In the genomic region with DNA sequence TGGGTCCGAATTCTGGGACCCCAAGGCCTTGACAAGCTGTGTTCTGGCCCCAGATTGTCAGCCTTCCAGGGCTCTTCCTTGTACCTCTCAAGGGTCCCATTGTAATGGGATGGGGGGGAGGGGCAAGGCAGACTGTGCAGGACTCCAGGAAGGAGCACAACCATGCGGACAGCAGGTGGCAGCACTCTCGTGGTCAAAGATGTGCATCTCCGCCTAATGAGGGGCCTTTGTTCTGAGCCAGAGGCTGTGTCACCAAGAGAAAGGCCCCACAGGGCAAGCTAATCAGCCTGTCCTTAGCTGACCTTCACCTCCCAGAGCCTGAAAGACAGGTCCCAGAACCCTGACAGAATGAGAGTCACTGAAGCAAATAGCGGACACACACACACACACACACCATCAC, we compare ENCODE assay signal across 7 mouse cellular contexts.
A peak's percentile ranks its signal among the peaks of the same experiment; 100 is the strongest.
DNase-seq lines count a peak whose midpoint lies in the region; ATAC-seq lines count a peak whose summit lies in the region.

No protein-coding gene starts in this region.

- WGBS in embryonic facial prominence, embryonic 12.5 days, result 24% methylated on average over 5 of the region's 5 CpGs
- WGBS in limb, embryonic 10.5 days, result 35% methylated on average over 5 of the region's 5 CpGs
- WGBS in midbrain, embryonic 13.5 days, result 24% methylated on average over 5 of the region's 5 CpGs

- peak; percentile 58; the same call in 1 of the 2 replicates for ATAC-seq in embryonic facial prominence, embryonic 12.5 days (ENCODE audit: insufficient number of reproducible peaks, insufficient read depth, low FRiP score, low TSS enrichment)
- ATAC-seq in midbrain, embryonic 13.5 days, result peak; percentile 92

- DNase-seq in adrenal gland, postnatal 4 days (ENCODE audit: low spot score in 2 of 2), result peak; percentile 64 to 82
- peak; percentile 90 to 92 for DNase-seq in heart, adult 18-20 months
- peak; percentile 92 for DNase-seq in kidney, adult 18-20 months
- DNase-seq in limb, embryonic 10.5 days (ENCODE audit: low spot score), result peak; percentile 87
- DNase-seq in spleen, adult 18-20 months, result peak; percentile 14 to 37

- no peaks in the 10 kb centered on the region for H3K36me3 ChIP-seq in embryonic facial prominence, embryonic 12.5 days
- no peaks in the 10 kb centered on the region for H3K36me3 ChIP-seq in limb, embryonic 10.5 days
- H3K36me3 ChIP-seq in midbrain, embryonic 13.5 days, result no peaks in the 10 kb centered on the region

- no peaks in the 10 kb centered on the region for H3K27me3 ChIP-seq in embryonic facial prominence, embryonic 12.5 days
- H3K27me3 ChIP-seq in limb, embryonic 10.5 days (ENCODE audit: low read depth, poor library complexity, severe bottlenecking), result no peaks in the 10 kb centered on the region
- no peaks in the 10 kb centered on the region for H3K27me3 ChIP-seq in midbrain, embryonic 13.5 days

- H3K9me3 ChIP-seq in embryonic facial prominence, embryonic 12.5 days, result no peaks in the 10 kb centered on the region
- H3K9me3 ChIP-seq in limb, embryonic 10.5 days (replicated peaks), result no peaks in the 10 kb centered on the region
- no peaks in the 10 kb centered on the region for H3K9me3 ChIP-seq in midbrain, embryonic 13.5 days

- no peak overlapping the region for H3K27ac ChIP-seq in embryonic facial prominence, embryonic 12.5 days
- peak overlapping the region; percentile 85 for H3K27ac ChIP-seq in limb, embryonic 10.5 days
- no peak overlapping the region for H3K27ac ChIP-seq in midbrain, embryonic 13.5 days

- no peak overlapping the region for H3K4me2 ChIP-seq in embryonic facial prominence, embryonic 12.5 days (replicated peaks)
- H3K4me2 ChIP-seq in midbrain, embryonic 13.5 days (replicated peaks), result no peak overlapping the region

- H3K9ac ChIP-seq in embryonic facial prominence, embryonic 12.5 days, result no peak overlapping the region
- no peak overlapping the region for H3K9ac ChIP-seq in midbrain, embryonic 13.5 days (replicated peaks)

- H3K4me3 ChIP-seq in embryonic facial prominence, embryonic 12.5 days, result no peak overlapping the region
- no peak overlapping the region for H3K4me3 ChIP-seq in limb, embryonic 10.5 days
- H3K4me3 ChIP-seq in midbrain, embryonic 13.5 days (replicated peaks), result no peak overlapping the region

- peaks cover 17% of the 10 kb centered on the region for H3K4me1 ChIP-seq in embryonic facial prominence, embryonic 12.5 days
- peaks cover 38% of the 10 kb centered on the region for H3K4me1 ChIP-seq in limb, embryonic 10.5 days
- H3K4me1 ChIP-seq in midbrain, embryonic 13.5 days (replicated peaks), result peaks cover 15% of the 10 kb centered on the region; the same call in 1 of the 2 replicates

Comparison
In these comparisons a context has a peak if more than half of its experiments do, and no peak if none do; other contexts are left out.
1. DNase-seq: peak in every context shown above with its lines; median percentile 92 in kidney, adult 18-20 months; 91 in heart, adult 18-20 months; 87 in limb, embryonic 10.5 days; 73 in adrenal gland, postnatal 4 days; 26 in spleen, adult 18-20 months.